In the genomic region with DNA sequence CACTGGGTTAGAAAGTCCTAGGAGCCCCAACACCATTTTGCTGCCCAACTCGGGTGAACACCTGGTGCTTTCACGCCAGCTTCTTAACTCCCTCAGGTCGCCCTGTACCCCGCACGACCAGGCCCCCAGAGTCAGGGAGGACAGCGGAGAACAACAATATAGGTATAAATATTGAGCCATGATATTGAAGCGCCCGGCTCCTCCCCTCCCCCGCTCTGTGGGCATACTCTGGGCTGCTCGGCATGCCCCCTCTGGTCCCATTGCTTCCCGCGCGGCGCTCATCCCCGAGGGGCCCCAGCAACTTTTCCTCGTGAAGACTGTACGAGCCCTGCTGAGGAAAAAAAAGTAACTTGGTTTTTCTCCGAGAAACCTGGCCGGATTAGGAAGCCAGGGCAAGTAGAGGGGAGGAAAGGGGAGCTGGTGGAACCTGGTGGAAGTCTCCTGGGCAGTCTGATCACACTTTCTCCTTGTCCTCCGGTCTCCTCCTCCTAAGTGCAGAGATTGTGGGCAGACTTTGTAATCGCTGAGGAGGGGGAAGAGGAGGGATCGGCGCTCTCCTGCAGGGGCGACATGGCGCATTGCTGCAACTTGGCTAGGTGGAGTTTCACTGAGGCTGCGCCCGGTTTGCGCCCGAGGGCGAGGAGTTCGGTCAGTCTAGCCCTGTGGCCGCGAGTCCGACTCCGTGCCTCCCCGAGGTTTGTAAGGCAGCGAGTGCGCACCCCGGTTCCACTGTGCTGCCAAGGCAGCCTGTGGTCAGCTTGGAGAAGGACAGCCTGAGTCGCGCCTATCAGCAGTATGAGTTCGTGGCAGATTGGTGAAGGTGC, we compare ENCODE assay signal across 8 mouse cellular contexts. TPM values are rescaled to one million over a fixed set of nuclear protein-coding genes. Genes with fewer than 3 reads are reported as not detected.
DNase-seq lines count a peak whose midpoint lies in the region; ATAC-seq and TF ChIP-seq lines count a peak whose summit lies in the region.

No protein-coding gene starts in this region.

- TF ChIP-seq POLR2A in testis, adult 2 months (IDR thresholded peaks at IDR 0.05; ENCODE audit: control insufficient read depth, low read depth, low read length) = no peak

- DNase-seq in adrenal gland, adult 2 months = peak; percentile 18
- no peak for DNase-seq in adrenal gland, adult 8-10 months
- no peak for DNase-seq in testis, postnatal 14 days (ENCODE audit: low spot score)
- no peak for DNase-seq in gastrocnemius, adult 8-10 months (ENCODE audit: low spot score in 2 of 2)
- no peak for DNase-seq in thymus, postnatal 36 days
- no peak for DNase-seq in left cerebral cortex, adult 11 months (ENCODE audit: low spot score)

- H3K27ac ChIP-seq in testis, adult 2 months (ENCODE audit: control insufficient read depth, insufficient read depth, low read depth, low read length) = no peak overlapping the region
- H3K27ac ChIP-seq in liver, embryonic 12.5 days = no peak overlapping the region

- peak overlapping the region; percentile 47 for H3K4me2 ChIP-seq in liver, embryonic 12.5 days

- peaks cover 2% of the 10 kb centered on the region; the same call in 1 of the 2 replicates for H3K27me3 ChIP-seq in testis, adult 2 months (ENCODE audit: control insufficient read depth, insufficient read depth, low read length)
- peaks cover 48% of the 10 kb centered on the region for H3K27me3 ChIP-seq in liver, embryonic 12.5 days (replicated peaks)

- H3K9me3 ChIP-seq in liver, embryonic 12.5 days (replicated peaks) = no peaks in the 10 kb centered on the region

- no peak for TF ChIP-seq CTCF in testis, adult 2 months (IDR thresholded peaks at IDR 0.05; ENCODE audit: control insufficient read depth, insufficient read depth, insufficient replicate concordance, low read depth, low read length)

- peaks cover 9% of the 10 kb centered on the region for H3K4me1 ChIP-seq in testis, adult 2 months (ENCODE audit: control insufficient read depth, insufficient read depth, low read length)
- H3K4me1 ChIP-seq in liver, embryonic 12.5 days = no peaks in the 10 kb centered on the region

- no peaks in the 10 kb centered on the region for H3K36me3 ChIP-seq in testis, adult 2 months (ENCODE audit: control insufficient read depth, insufficient read depth, low read length)
- H3K36me3 ChIP-seq in liver, embryonic 12.5 days = no peaks in the 10 kb centered on the region

- ATAC-seq in liver, embryonic 12.5 days = no peak

- H3K9ac ChIP-seq in liver, embryonic 12.5 days = no peak overlapping the region

- 2% methylated on average over 42 of the region's 42 CpGs for WGBS in liver, embryonic 12.5 days (ENCODE audit: insufficient replicate concordance)

- H3K4me3 ChIP-seq in testis, adult 2 months (ENCODE audit: control insufficient read depth, low read depth, low read length) = peak overlapping the region; percentile 9
- H3K4me3 ChIP-seq in liver, embryonic 12.5 days = peak overlapping the region; percentile 18

RNA-seq across cellular contexts. Expression of a gene that starts 23.6 kb away (rescaled TPM):
- not detected for total RNA-seq in adrenal gland, adult 2 months (2021)
- polyA plus RNA-seq in adrenal gland, adult 2 months (2012; rRNA removed) = not detected in 2 replicates
- total RNA-seq in adrenal gland, adult 8-10 months (2022) = not detected
- 7.2 and 11.5 TPM in 2 replicates for polyA plus RNA-seq in testis, adult 2 months (2012; rRNA removed)
- not detected in 2 replicates for polyA plus RNA-seq in liver, embryonic 12.5 days (2016; fragmentation: Nextera tagmentation; extraction: Ambion mirVana)
- not detected for total RNA-seq in gastrocnemius, adult 8-10 months (2022)

RNA-seq across cellular contexts. Expression of a gene that starts 32.8 kb away (rescaled TPM):
- total RNA-seq in adrenal gland, adult 2 months (2021) = not detected
- not detected in 2 replicates for polyA plus RNA-seq in adrenal gland, adult 2 months (2012; rRNA removed)
- total RNA-seq in adrenal gland, adult 8-10 months (2022) = not detected
- polyA plus RNA-seq in testis, adult 2 months (2012; rRNA removed) = 0.16 TPM in 1 of 2 replicates, not detected in the other
- not detected in 2 replicates for polyA plus RNA-seq in liver, embryonic 12.5 days (2016; fragmentation: Nextera tagmentation; extraction: Ambion mirVana)
- not detected for total RNA-seq in gastrocnemius, adult 8-10 months (2022)

RNA-seq across cellular contexts. Expression of a gene that starts 45.3 kb away (rescaled TPM):
- not detected for total RNA-seq in adrenal gland, adult 2 months (2021)
- not detected in 2 replicates for polyA plus RNA-seq in adrenal gland, adult 2 months (2012; rRNA removed)
- total RNA-seq in adrenal gland, adult 8-10 months (2022) = not detected
- polyA plus RNA-seq in testis, adult 2 months (2012; rRNA removed) = 1.9 and 2.2 TPM in 2 replicates
- polyA plus RNA-seq in liver, embryonic 12.5 days (2016; fragmentation: Nextera tagmentation; extraction: Ambion mirVana) = not detected in 2 replicates
- total RNA-seq in gastrocnemius, adult 8-10 months (2022) = not detected

RNA-seq across cellular contexts. Expression of a gene that starts 59.3 kb away (rescaled TPM):
- total RNA-seq in adrenal gland, adult 2 months (2021) = not detected
- not detected in 2 replicates for polyA plus RNA-seq in adrenal gland, adult 2 months (2012; rRNA removed)
- total RNA-seq in adrenal gland, adult 8-10 months (2022) = not detected
- polyA plus RNA-seq in testis, adult 2 months (2012; rRNA removed) = 1.1 and 1.3 TPM in 2 replicates
- not detected in 2 replicates for polyA plus RNA-seq in liver, embryonic 12.5 days (2016; fragmentation: Nextera tagmentation; extraction: Ambion mirVana)
- total RNA-seq in gastrocnemius, adult 8-10 months (2022) = not detected
